Mouse (Mus musculus) naive thymus-derived CD4-positive, alpha-beta T cell, adult 5 months (primary cell): ENCODE data around the gene Alkbh7. TPM values are rescaled to one million over a fixed set of nuclear protein-coding genes. Genes with fewer than 3 reads are reported as not detected.

Experiments
- polyA plus RNA-seq: library from polyadenylated mRNA; unstranded; fragments of 100-300 nt; shearing (Covaris generic); gene quantifications from one replicate; pipeline ENCODE4 v1.2.1, GENCODE M21; 2017

Alkbh7 gene
- polyA plus RNA-seq: 17.1 TPM

GRCm38 (mm10) chr17:56997029-56997667 is at the start of gene Alkbh7:
Alkbh7 (plus strand) TSS chr17:56997339.

DNA sequence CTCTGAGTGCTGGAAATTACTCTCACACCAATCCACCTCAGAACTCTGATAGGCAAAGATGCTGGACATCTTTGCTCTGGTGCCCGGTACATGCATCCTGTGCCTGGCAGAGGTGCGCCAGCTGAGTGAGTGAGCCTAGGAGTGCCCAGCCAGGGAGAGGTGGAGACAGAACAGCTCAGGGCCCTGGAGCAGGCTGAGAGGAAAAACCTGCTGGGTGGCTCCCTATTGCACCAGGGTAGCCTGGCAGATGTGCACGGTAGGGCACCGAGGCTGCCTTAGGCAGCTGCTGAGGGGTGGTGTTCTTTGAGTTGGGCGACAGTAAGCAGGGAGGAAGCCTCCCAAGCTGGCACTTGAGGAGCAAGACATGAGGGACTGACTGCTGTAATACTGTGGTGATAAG is 15.1 kb upstream of the Alkbh7 start, which contains the start of gene Acer1:
TSS of gene Acer1 (minus strand) at position 114 of the 400 bp plus-strand sequence.

DNA sequence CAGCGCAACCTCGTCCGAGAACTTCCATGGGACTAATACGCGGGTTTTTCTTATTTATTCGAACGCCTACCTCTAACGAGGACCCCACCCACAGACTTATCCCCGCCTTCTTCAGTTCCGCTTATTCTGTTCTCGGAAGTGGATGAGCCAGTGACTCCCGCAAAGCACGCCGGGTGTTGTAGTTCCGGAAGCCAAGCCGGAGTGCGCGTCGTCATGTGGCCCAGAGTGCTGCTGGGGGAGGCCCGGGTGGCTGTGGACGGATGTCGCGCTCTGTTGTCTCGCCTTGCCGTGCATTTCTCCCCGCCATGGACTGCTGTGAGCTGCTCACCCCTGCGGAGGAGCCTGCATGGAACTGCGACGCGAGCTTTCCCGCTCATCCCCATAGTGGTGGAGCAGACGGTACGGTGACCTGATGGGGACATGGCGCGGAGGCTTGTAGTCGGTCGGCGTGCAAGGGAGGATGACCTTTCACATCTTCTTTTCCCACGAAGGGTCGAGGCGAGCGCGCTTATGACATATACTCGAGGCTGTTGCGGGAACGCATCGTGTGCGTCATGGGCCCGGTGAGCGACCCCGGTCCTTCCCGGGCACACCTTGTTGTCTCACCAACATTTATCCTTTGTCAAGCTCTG is 6.9 kb upstream of the Alkbh7 start, which contains the start of gene Clpp:
TSS of gene Clpp (plus strand) at position 191 of the 632 bp plus-strand sequence.

DNA sequence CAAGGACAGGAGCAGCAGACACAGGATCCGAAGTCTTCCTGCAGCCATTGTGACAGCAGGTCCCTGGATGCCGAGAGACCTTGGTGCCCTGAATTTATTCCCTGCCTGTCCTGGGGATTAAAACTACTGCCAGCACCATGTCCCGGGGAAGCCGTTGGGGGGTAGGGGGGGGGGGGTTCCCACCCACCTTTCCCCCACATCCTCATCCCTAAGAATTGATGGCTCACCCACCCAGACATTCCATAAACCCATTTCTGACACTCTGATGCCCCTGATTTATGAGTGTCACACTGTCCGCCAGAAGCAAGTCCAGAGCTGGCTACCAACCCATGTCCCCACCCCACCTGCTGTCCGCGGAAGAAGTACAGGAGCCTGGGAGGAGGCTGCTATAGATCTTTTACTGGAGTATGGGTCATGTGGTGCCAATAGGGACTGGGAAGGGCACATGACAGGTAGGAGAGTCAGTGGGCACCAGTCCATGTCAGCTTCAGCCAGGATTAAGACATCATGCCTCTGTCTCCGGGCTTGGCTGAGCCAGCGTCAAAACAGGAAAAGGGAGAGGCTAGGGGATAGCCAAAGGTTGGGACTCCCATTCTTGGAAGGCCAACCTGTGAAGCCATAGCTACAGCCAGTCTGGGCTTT is 3.0 kb downstream of the Alkbh7 start, which contains the start of gene Pspn:
TSS of gene Pspn (minus strand) at position 51 of the 642 bp plus-strand sequence.

GRCm38 (mm10) chr17:57011236-57012141 is 14.3 kb downstream of the Alkbh7 start, which contains the start of the genes Gtf2f1 and Gm17949:
Gtf2f1 (minus strand) TSS chr17:57011288.
Gm17949 (plus strand) TSS chr17:57011469.

GRCm38 (mm10) chr17:57030931-57031660 is 34.0 kb downstream of the Alkbh7 start, which contains the start of gene Khsrp:
Khsrp (minus strand) TSS chr17:57031522.

GRCm38 (mm10) chr17:57041554-57041953 is 44.4 kb downstream of the Alkbh7 start, which contains the start of gene Slc25a41:
Slc25a41 (minus strand) TSS chr17:57041654.

Other genes starting within 250 kb of the Alkbh7 start
- gene Nrtn, start 239.8 kb upstream of the Alkbh7 start, polyA plus RNA-seq: not detected
- gene Dus3l, start 232.6 kb upstream of the Alkbh7 start, polyA plus RNA-seq: 60.0 TPM
- 1.5 TPM for gene Prr22, start 227.1 kb upstream of the Alkbh7 start, polyA plus RNA-seq
- gene Rfx2, start 166.3 kb upstream of the Alkbh7 start, polyA plus RNA-seq: 1.8 TPM
- gene Acsbg2, start 122.9 kb upstream of the Alkbh7 start, polyA plus RNA-seq: not detected
- gene 1700061G19Rik, start 121.9 kb upstream of the Alkbh7 start, polyA plus RNA-seq: not detected
- gene Mllt1, start 61.9 kb upstream of the Alkbh7 start, polyA plus RNA-seq: 26.1 TPM
- not detected for gene Acer1, start 15.2 kb upstream of the Alkbh7 start, polyA plus RNA-seq
- 48.3 TPM for gene Clpp, start 7.0 kb upstream of the Alkbh7 start, polyA plus RNA-seq
- gene Pspn, start 2.7 kb downstream of the Alkbh7 start, polyA plus RNA-seq: not detected
- gene Gtf2f1, start 13.9 kb downstream of the Alkbh7 start, polyA plus RNA-seq: 71.2 TPM
- 1.1 TPM for gene Gm17949, start 14.1 kb downstream of the Alkbh7 start, polyA plus RNA-seq
- 60.8 TPM for gene Khsrp, start 34.2 kb downstream of the Alkbh7 start, polyA plus RNA-seq
- gene Slc25a41, start 44.3 kb downstream of the Alkbh7 start, polyA plus RNA-seq: not detected
- 1.7 TPM for gene Crb3, start 61.8 kb downstream of the Alkbh7 start, polyA plus RNA-seq
- gene Slc25a23, start 62.5 kb downstream of the Alkbh7 start, polyA plus RNA-seq: 13.0 TPM
- 126 TPM for gene Dennd1c, start 81.2 kb downstream of the Alkbh7 start, polyA plus RNA-seq
- 1.1 TPM for gene Tubb4a, start 90.4 kb downstream of the Alkbh7 start, polyA plus RNA-seq
- 3.9 TPM for gene Tnfsf9, start 108.0 kb downstream of the Alkbh7 start, polyA plus RNA-seq
- not detected for gene Cd70, start 152.4 kb downstream of the Alkbh7 start, polyA plus RNA-seq
- gene Tnfsf14, start 196.8 kb downstream of the Alkbh7 start, polyA plus RNA-seq: not detected
- gene C3, start 230.8 kb downstream of the Alkbh7 start, polyA plus RNA-seq: not detected